Mouse (Mus musculus) heart, embryonic 10.5 days (tissue): ENCODE data around the gene Cirbp. TPM values are rescaled to one million over a fixed set of nuclear protein-coding genes. Genes with fewer than 3 reads are reported as not detected.

Experiments
- DNase-seq: peaks from one replicate; pipeline ENCODE4 v3.0.0-alpha.2; 2017; ENCODE audit warnings: low spot score
- H3K27ac ChIP-seq: fragments of 300-500 bp; sonication (generic); 2 replicates; pipeline ENCODE4 v1.5.1; 2016; ENCODE audit warnings: mild to moderate bottlenecking
- H3K27me3 ChIP-seq: fragments of 300-500 bp; sonication (generic); 2 replicates; pipeline ENCODE4 v1.6.1; 2016; ENCODE audit warnings: mild to moderate bottlenecking; ENCODE audit not compliant: poor library complexity, insufficient read depth, severe bottlenecking
- H3K36me3 ChIP-seq: fragments of 300-500 bp; sonication (generic); 2 replicates; pipeline ENCODE4 v1.6.1; 2016; ENCODE audit warnings: mild to moderate bottlenecking, moderate library complexity
- H3K4me1 ChIP-seq: fragments of 300-500 bp; sonication (generic); 2 replicates; pipeline ENCODE4 v1.6.1; 2016; ENCODE audit warnings: mild to moderate bottlenecking
- H3K4me3 ChIP-seq: fragments of 300-500 bp; sonication (generic); 2 replicates; pipeline ENCODE4 v1.5.1; 2016; ENCODE audit warnings: mild to moderate bottlenecking, moderate library complexity
- H3K9me3 ChIP-seq: fragments of 300-500 bp; sonication (generic); 2 replicates; pipeline ENCODE4 v1.6.1; 2016; ENCODE audit warnings: mild to moderate bottlenecking, moderate library complexity
- WGBS: fragments of 180-500 bp; shearing (Covaris S2); methylation state at CpG from one replicate; pipeline ENCODE4 v1.1.7; 2016; 5-methylcytosine and 5-hydroxymethylcytosine counted together
- polyA plus RNA-seq: library from polyadenylated mRNA; unstranded; fragments of >200 nt; fragmentation: Nextera tagmentation; extraction: Ambion mirVana; gene quantifications from 2 replicates; pipeline ENCODE4 v1.2.1, GENCODE M21; 2016

Gene Cirbp
- polyA plus RNA-seq, 1 experiment from 2014 or later, result 85.7 TPM

DNA sequence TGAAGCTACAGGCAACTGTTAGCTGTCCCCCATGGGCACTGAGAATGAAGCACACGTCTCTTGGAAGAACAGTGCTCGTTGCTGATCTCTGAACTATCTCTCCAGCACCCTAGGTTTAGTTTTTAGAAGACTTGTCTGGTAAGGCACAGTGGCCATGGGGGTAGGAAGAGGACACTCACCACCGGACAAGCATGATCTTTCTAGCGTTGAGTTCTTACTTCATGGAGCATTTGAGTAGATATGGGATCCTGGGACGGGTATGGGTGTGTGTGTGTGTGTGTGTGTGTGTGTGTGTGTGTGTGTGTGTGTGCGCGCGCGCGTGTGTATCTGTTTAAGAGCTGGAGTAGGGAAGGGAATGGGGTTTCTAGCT is 25.1 kb upstream of the Cirbp start, which contains the start of gene Cbarp:
Gene Cbarp (minus strand): TSS at position 170 of the 370 bp plus-strand sequence.
- Histone ChIP-seq H3K27ac (peak within 1 kb of the TSS; percentile 94), H3K27me3 (peaks cover 36% of the 10 kb centered on the region), H3K4me3 (peak within 1 kb of the TSS; percentile 85), H3K9me3 (no peaks in the 10 kb centered on the region), H3K4me1 (peaks cover 70% of the 10 kb centered on the region), H3K36me3 (peaks cover 30% of the 10 kb centered on the region)
- 73% methylated on average over 10 of the region's 10 CpGs for WGBS
- no peak for DNase-seq

GRCm38 (mm10) chr10:80141243-80141642 is 24.5 kb upstream of the Cirbp start:
- Histone ChIP-seq H3K27ac (peak overlapping the region; percentile 94), H3K4me1 (peaks cover 74% of the 10 kb centered on the region), H3K9me3 (no peaks in the 10 kb centered on the region), H3K27me3 (peaks cover 30% of the 10 kb centered on the region), H3K36me3 (peaks cover 31% of the 10 kb centered on the region), H3K4me3 (peak overlapping the region; percentile 85)
- WGBS, result under 1% methylated on average over 29 of the region's 29 CpGs
- peak; percentile 98 for DNase-seq

GRCm38 (mm10) chr10:80141786-80142529 is 23.8 kb upstream of the Cirbp start:
- H3K9me3 ChIP-seq, result no peaks in the 10 kb centered on the region
- under 1% methylated on average over 43 of the region's 43 CpGs for WGBS

DNA sequence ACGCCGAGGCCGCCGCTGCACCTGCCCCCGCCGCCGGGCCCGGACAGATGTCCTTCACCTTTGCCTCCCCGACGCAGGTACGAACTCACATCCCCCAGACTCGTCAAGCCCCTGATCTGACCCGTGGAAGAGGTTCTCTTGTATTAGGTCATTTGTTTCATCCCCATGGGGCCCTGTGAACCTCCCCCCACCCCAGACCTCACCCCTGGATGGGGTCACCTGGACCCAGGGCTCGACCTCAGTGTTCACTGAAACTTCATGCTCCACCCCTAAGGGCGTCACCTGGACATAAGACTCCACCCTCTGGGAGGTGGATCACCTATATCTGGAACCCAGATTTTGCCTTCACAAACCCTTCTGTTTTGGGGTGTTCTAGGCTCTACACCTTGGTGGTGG is 23.3 kb upstream of the Cirbp start:
- under 1% methylated on average over 15 of the region's 15 CpGs for WGBS
- peak overlapping the region; percentile 85 for H3K4me3 ChIP-seq
- H3K27me3 ChIP-seq, result peaks cover 17% of the 10 kb centered on the region
- DNase-seq, result no peak
- peaks cover 38% of the 10 kb centered on the region for H3K36me3 ChIP-seq
- no peaks in the 10 kb centered on the region for H3K9me3 ChIP-seq
- peak overlapping the region; percentile 94 for H3K27ac ChIP-seq
- H3K4me1 ChIP-seq, result peaks cover 74% of the 10 kb centered on the region

More at GRCm38 (mm10) chr10:80141786-80142529, 23.8 kb upstream of the Cirbp start:
- Histone ChIP-seq H3K27me3 (peaks cover 23% of the 10 kb centered on the region), H3K4me1 (peaks cover 74% of the 10 kb centered on the region), H3K4me3 (peak overlapping the region; percentile 85), H3K27ac (peak overlapping the region; percentile 94), H3K36me3 (peaks cover 38% of the 10 kb centered on the region)
- DNase-seq, result peak; percentile 99

GRCm38 (mm10) chr10:80143664-80144063 is 22.1 kb upstream of the Cirbp start:
- H3K4me3 ChIP-seq, result peak overlapping the region; percentile 30; the same call in 1 of the 2 replicates
- DNase-seq, result no peak
- H3K27me3 ChIP-seq, result peaks cover 6% of the 10 kb centered on the region
- no peak overlapping the region for H3K27ac ChIP-seq
- H3K9me3 ChIP-seq, result no peaks in the 10 kb centered on the region
- H3K36me3 ChIP-seq, result peaks cover 38% of the 10 kb centered on the region
- 96% methylated on average over 7 of the region's 7 CpGs for WGBS
- peaks cover 71% of the 10 kb centered on the region for H3K4me1 ChIP-seq

DNA sequence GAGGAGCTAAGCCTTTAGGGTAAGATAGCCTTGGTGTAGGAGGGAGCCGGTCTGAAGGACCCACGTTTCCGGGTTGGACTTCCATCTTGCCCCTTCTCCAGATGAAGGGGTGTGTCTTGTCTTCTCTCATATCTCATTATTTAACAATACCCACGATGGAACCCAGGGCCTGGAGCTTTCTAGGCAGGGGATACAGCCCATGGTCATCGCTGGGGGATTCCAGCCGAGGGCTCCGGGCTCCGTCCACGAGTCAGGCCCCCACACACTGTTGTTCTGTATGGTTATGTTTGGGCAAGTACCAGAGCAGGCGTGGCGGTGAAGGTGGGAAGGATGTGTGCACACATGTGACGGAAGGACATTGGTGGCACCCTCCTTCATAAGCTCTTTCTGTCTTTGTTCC is 21.6 kb upstream of the Cirbp start:
- Histone ChIP-seq H3K4me3 (peak overlapping the region; percentile 30; the same call in 1 of the 2 replicates), H3K4me1 (peaks cover 66% of the 10 kb centered on the region), H3K27ac (no peak overlapping the region), H3K36me3 (peaks cover 38% of the 10 kb centered on the region), H3K27me3 (peaks cover 4% of the 10 kb centered on the region; the same call in 1 of the 2 replicates), H3K9me3 (no peaks in the 10 kb centered on the region)
- WGBS, result 92% methylated on average over 12 of the region's 12 CpGs
- DNase-seq, result no peak

- peaks cover 45% of the 10 kb centered on the region for H3K36me3 ChIP-seq
- H3K27me3 ChIP-seq, result no peaks in the 10 kb centered on the region
- no peak for DNase-seq
- WGBS, result 73% methylated on average over 20 of the region's 20 CpGs
- no peaks in the 10 kb centered on the region for H3K9me3 ChIP-seq
- peaks cover 60% of the 10 kb centered on the region for H3K4me1 ChIP-seq
- H3K4me3 ChIP-seq, result peak overlapping the region; percentile 98; the same call in 1 of the 2 replicates
- peak overlapping the region; percentile 99 for H3K27ac ChIP-seq
These were observed 20.6 kb upstream of the Cirbp start for GRCm38 (mm10) chr10:80144864-80145838.

DNA sequence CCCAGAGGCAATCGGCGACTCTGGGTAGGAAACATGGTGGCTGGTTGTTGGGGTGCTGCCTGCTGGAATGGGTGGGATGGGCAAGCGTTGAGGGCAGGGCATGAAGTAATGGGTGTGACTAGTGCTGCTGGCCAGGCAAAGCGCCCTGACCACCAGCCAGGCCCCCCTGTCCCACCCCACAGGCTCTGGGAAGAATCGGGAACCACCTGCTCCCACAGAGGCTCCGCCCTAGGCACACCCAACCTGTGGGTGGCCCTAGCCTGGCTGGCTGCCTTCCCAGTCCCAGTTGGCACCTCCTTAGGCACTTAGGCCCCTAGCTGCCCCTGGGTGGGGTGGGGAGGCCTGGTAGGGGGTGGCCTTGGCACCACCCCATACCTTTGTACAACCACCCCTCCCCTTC is 19.9 kb upstream of the Cirbp start:
- H3K27ac ChIP-seq, result peak overlapping the region; percentile 99
- peaks cover 52% of the 10 kb centered on the region for H3K36me3 ChIP-seq

GRCm38 (mm10) chr10:80146568-80147011 is 19.2 kb upstream of the Cirbp start:
- WGBS, result 54% methylated on average over 4 of the region's 4 CpGs
- Histone ChIP-seq H3K36me3 (peaks cover 59% of the 10 kb centered on the region), H3K27me3 (no peaks in the 10 kb centered on the region), H3K9me3 (no peaks in the 10 kb centered on the region), H3K27ac (peak overlapping the region; percentile 99), H3K4me1 (peaks cover 58% of the 10 kb centered on the region), H3K4me3 (peak overlapping the region; percentile 98)
- no peak for DNase-seq

More for the DNA sequence above, 19.9 kb upstream of the Cirbp start:
- H3K4me1 ChIP-seq, result peaks cover 62% of the 10 kb centered on the region
- H3K9me3 ChIP-seq, result no peaks in the 10 kb centered on the region
- H3K27me3 ChIP-seq, result no peaks in the 10 kb centered on the region
- 91% methylated on average over 6 of the region's 6 CpGs for WGBS
- no peak for DNase-seq
- peak overlapping the region; percentile 98 for H3K4me3 ChIP-seq

DNA sequence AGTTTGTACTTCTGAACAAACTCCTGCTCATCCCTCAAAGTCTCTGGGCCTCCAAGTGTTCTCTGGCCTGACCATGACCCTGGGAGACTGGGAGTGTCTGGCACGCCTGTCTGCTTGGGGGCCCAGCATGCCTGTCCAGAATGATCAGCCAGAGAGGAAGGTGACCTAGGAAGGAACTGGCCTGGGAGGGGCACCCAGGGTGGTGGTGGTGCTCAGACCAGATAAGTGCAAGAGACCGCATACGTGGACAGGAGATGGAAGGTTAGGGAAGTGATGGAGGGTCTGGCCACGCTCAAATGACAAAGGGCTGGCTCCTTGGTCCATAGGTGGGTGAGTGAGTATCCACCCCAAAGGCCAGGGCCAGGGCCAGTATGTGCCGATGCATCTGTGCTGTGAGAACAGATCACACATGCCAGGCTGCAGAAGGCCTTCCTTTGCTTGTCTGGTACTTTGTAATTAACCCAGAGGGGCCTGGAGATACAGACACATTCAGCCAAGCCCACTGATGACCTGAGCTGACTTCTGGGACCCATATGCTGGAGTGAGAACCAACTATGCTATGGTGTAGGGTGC is 18.6 kb upstream of the Cirbp start:
- DNase-seq, result peak; percentile 92
- 56% methylated on average over 5 of the region's 5 CpGs for WGBS
- H3K27ac ChIP-seq, result peak overlapping the region; percentile 99

GRCm38 (mm10) chr10:80147719-80148601 is 17.8 kb upstream of the Cirbp start, which contains the start of gene Midn:
Midn (plus strand) TSS chr10:80148272.
- Histone ChIP-seq H3K27ac (peak within 1 kb of the TSS; percentile 99), H3K9me3 (no peaks in the 10 kb centered on the region), H3K27me3 (no peaks in the 10 kb centered on the region), H3K4me3 (peak within 1 kb of the TSS; percentile 98), H3K4me1 (peaks cover 64% of the 10 kb centered on the region), H3K36me3 (peaks cover 73% of the 10 kb centered on the region)
- peak; percentile 96 for DNase-seq
- under 1% methylated on average over 35 of the region's 42 CpGs for WGBS

More for the DNA sequence above, 18.6 kb upstream of the Cirbp start:
- Histone ChIP-seq H3K9me3 (no peaks in the 10 kb centered on the region), H3K4me3 (peak overlapping the region; percentile 98), H3K4me1 (peaks cover 62% of the 10 kb centered on the region), H3K27me3 (no peaks in the 10 kb centered on the region), H3K36me3 (peaks cover 66% of the 10 kb centered on the region)
